Mouse (Mus musculus) liver, adult 2 months (tissue): ENCODE measurements around the gene Cerk. TPM values are rescaled to one million over a fixed set of nuclear protein-coding genes. Genes with fewer than 3 reads are reported as not detected.

Experiments used
- DNase-seq: peaks from one replicate; pipeline ENCODE4 v3.0.0-alpha.2; 2011; ENCODE audit warnings: low read depth, low spot score; ENCODE audit errors: extremely low read depth
- H3K27ac ChIP-seq: fragments of 200-500 bp; replicated peaks from 2 replicates; pipeline ENCODE4 v1.5.1; 2012; ENCODE audit warnings: low read depth, mild to moderate bottlenecking, control low read depth, inconsistent platforms, low read length; ENCODE audit not compliant: insufficient read depth
- H3K27me3 ChIP-seq: fragments of 200-500 bp; 2 replicates; pipeline ENCODE4 v1.6.1; 2012; ENCODE audit warnings: mild to moderate bottlenecking, moderate library complexity, low read length, inconsistent platforms; ENCODE audit not compliant: control insufficient read depth, insufficient read depth
- H3K36me3 ChIP-seq: fragments of 200-500 bp; 2 replicates; pipeline ENCODE4 v1.6.1; 2012; ENCODE audit warnings: low read length, inconsistent platforms; ENCODE audit not compliant: control insufficient read depth, insufficient read depth
- H3K4me1 ChIP-seq: fragments of 200-500 bp; 2 replicates; pipeline ENCODE4 v1.6.1; 2011; ENCODE audit warnings: low read length; ENCODE audit not compliant: control insufficient read depth, insufficient read depth
- H3K4me3 ChIP-seq: fragments of 200-500 bp; 2 replicates; pipeline ENCODE4 v1.5.1; 2011; ENCODE audit warnings: low read depth, mild to moderate bottlenecking, control low read depth, low read length, moderate library complexity; ENCODE audit not compliant: insufficient read depth
- H3K79me2 ChIP-seq: fragments of 200-500 bp; 2 replicates; pipeline ENCODE4 v1.6.1; 2012; ENCODE audit warnings: inconsistent platforms, mild to moderate bottlenecking, low read length, moderate library complexity; ENCODE audit not compliant: control insufficient read depth, insufficient read depth
- H3K9ac ChIP-seq: fragments of 200-500 bp; 2 replicates; pipeline ENCODE4 v1.6.1; 2012; ENCODE audit warnings: low read depth, mild to moderate bottlenecking, control low read depth, inconsistent platforms, low read length
- CTCF ChIP-seq: fragments of 200-500 bp; IDR thresholded peaks from 2 replicates; pipeline ENCODE4 v1.5.1; 2011; ENCODE audit warnings: low read depth, low read length, control low read depth
- POLR2A ChIP-seq: fragments of 200-500 bp; IDR thresholded peaks from 2 replicates; pipeline ENCODE4 v1.6.1; 2011; ENCODE audit warnings: low read length, control low read depth; ENCODE audit not compliant: insufficient read depth; ENCODE audit errors: extremely low read depth
- WGBS: fragments of 180-500 bp; shearing (Covaris S2); methylation state at CpG from one replicate; pipeline ENCODE4 v1.1.7; 2018; 5-methylcytosine and 5-hydroxymethylcytosine counted together
- polyA plus RNA-seq: library from polyadenylated mRNA; depleted of rRNA; stranded (reverse); fragments of >200 nt; gene quantifications from 2 replicates; pipeline ENCODE4 v1.2.3, GENCODE M21; 2012; rRNA removed
- total RNA-seq: library from RNA; depleted of rRNA; stranded (reverse); fragments of >200 nt; gene quantifications from 2 replicates; pipeline ENCODE4 v1.2.3, GENCODE M21; 2014; rRNA removed

Gene Cerk
- 3.0 and 3.7 TPM in 2 replicates for total RNA-seq
- 2.6 and 2.7 TPM in 2 replicates for polyA plus RNA-seq

DNA sequence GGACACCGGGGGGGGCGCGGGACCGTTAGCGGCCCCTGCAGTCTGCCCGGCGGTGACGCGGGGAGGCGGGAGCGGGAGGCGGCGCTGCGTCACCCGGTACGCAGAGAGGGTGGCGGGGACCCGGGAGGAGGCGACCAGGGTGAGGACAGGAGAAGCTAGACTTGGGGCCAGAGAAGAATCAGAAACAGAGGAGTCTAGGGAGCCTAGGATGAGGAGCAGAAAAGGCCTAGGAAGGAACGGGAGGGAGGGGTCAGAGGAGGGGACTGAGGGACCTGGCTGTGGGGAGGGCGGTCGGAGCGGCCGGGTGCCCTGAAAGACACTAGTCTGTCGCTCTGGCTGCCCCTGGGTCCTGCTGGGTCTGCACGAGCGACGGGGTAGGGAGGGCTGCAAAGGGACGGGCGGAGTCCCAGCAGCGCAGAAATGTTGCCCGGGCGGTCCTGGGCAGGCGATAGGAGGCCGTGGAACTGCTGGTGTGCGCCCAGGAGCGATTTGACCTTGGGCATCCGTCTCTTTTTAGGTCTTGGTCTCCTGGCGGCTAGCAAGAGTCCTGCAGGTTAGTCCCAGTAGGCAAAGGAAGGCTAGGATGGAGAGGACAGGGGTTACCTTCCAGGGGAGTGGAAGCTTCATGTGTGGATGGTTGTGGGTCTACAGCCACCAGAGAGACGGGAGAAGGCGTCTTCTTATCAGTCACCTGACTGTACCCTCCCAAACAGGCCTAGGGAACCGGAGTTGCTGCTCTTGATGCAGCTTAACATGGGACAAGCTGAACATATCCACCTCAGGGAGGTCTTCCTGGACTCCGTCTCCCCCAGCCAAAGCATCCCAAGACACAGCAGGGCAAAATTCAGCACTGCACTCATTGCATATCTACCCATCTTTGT lies at the start of gene Cerk:
Cerk (minus strand) TSS at position 453 of the 881 bp plus-strand sequence.
- Histone ChIP-seq H3K27me3 (peaks cover 4% of the 10 kb centered on the region; the same call in 1 of the 2 replicates), H3K4me1 (peaks cover 17% of the 10 kb centered on the region), H3K9ac (peak within 1 kb of the TSS; percentile 86), H3K36me3 (no peaks in the 10 kb centered on the region), H3K79me2 (no peaks in the 10 kb centered on the region), H3K4me3 (peak within 1 kb of the TSS; percentile 74), H3K27ac (peak within 1 kb of the TSS; percentile 56)
- peak; percentile 39 for TF ChIP-seq CTCF
- 0 out of 2 replicates have a peak, but pooled peaks have one; percentile 21 for TF ChIP-seq POLR2A
- no peak for DNase-seq
- 7% methylated on average over 43 of the region's 43 CpGs for WGBS

DNA sequence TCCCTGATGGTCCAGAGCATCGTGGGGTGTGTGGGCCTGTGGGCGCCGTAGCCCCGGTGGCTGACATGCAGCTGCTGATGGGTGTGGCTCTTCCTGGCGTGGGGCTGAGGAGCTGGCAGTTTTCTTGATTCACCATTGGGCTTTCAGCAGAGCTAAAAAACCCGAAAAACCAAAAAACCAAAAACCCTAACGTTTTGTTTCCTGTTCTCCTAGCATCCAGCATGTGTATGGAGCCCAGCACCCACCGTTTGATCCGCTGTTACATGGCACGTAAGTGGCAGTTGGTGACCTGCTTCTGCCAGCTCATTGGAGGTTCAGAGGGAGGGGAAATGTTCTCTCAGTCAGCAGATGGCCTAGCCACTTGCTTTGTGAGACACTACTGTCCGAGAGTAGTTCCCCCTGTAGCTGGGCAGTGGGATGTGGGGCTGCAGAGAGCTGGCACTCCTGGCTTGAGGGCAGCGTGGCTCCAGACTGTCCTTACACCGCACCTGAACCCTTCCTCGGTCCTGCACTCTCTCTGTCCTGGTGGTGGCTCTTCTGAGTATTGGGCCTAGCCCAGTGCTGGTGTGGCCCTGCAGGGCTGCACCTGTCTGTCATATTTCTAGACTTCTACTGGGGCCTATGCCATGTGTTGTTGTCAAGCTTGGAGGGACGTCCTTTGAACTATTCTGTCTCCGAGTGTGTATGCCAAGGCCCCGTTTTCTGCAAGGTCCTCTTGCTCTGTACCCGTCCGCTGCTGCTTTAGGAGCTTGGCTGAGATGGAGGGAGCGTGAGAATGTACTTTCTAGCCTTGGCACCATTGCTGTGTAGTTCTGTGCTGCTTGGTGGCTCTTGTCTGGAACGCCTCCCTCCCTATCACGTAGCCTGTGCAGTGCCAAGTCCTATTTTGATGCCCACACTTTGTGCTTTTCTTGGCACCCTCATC lies 48.8 kb upstream of the Cerk start:
- DNase-seq: no peak
- Histone ChIP-seq H3K79me2 (no peaks in the 10 kb centered on the region), H3K27ac (no peak overlapping the region), H3K27me3 (no peaks in the 10 kb centered on the region), H3K36me3 (no peaks in the 10 kb centered on the region), H3K9ac (no peak overlapping the region), H3K4me1 (no peaks in the 10 kb centered on the region), H3K4me3 (no peak overlapping the region)
- TF ChIP-seq CTCF (no peak), POLR2A (no peak)
- whole genome bisulfite sequencing: 91% methylated on average over 22 of the region's 22 CpGs

- no peaks in the 10 kb centered on the region for H3K79me2 ChIP-seq
- DNase-seq: no peak
- H3K4me3 ChIP-seq: no peak overlapping the region
- TF ChIP-seq CTCF (no peak), POLR2A (no peak)
- no peaks in the 10 kb centered on the region for H3K4me1 ChIP-seq
- H3K27ac ChIP-seq: no peak overlapping the region
- H3K36me3 ChIP-seq: no peaks in the 10 kb centered on the region
- no peak overlapping the region for H3K9ac ChIP-seq
- 94% methylated on average over 5 of the region's 5 CpGs for WGBS
- no peaks in the 10 kb centered on the region for H3K27me3 ChIP-seq
Observed at GRCm38 (mm10) chr15:86234001-86234400, 48.1 kb upstream of the Cerk start.

- no peak overlapping the region for H3K9ac ChIP-seq
- no peak for DNase-seq
- no peak overlapping the region for H3K4me3 ChIP-seq
- no peaks in the 10 kb centered on the region for H3K36me3 ChIP-seq
- H3K4me1 ChIP-seq: no peaks in the 10 kb centered on the region
- H3K79me2 ChIP-seq: no peaks in the 10 kb centered on the region
- TF ChIP-seq CTCF (no peak), POLR2A (no peak)
- 69% methylated on average over 7 of the region's 7 CpGs for WGBS
- H3K27me3 ChIP-seq: no peaks in the 10 kb centered on the region
- H3K27ac ChIP-seq: no peak overlapping the region
Observed at GRCm38 (mm10) chr15:86231831-86232512, 46.0 kb upstream of the Cerk start.

GRCm38 (mm10) chr15:86231170-86231569 lies 45.2 kb upstream of the Cerk start:
- no peaks in the 10 kb centered on the region for H3K27me3 ChIP-seq
- no peaks in the 10 kb centered on the region for H3K4me1 ChIP-seq
- no peaks in the 10 kb centered on the region for H3K79me2 ChIP-seq
- DNase-seq: no peak
- TF ChIP-seq CTCF: no peak
- no peak for TF ChIP-seq POLR2A
- WGBS: 100% methylated on average over 1 of the region's 1 CpGs
- H3K4me3 ChIP-seq: no peak overlapping the region
- no peaks in the 10 kb centered on the region for H3K36me3 ChIP-seq
- no peak overlapping the region for H3K9ac ChIP-seq
- no peak overlapping the region for H3K27ac ChIP-seq
